Mouse (Mus musculus) macrophage (primary cell): ENCODE measurements around the gene Gp6. TPM values are rescaled to one million over a fixed set of nuclear protein-coding genes. Genes with fewer than 3 reads are reported as not detected.
"Not testable (repeated sequence)": the region's sequence is repeated elsewhere in the genome, so short reads cannot be mapped to it uniquely, and the experiment has no call there.

Source experiments
- H3K27ac ChIP-seq: fragments of 350-480 bp; formaldehyde crosslinking; 2 replicates; pipeline ENCODE4 v1.9.0; 2021
- H3K36me3 ChIP-seq: fragments of 350-480 bp; formaldehyde crosslinking; 2 replicates; pipeline ENCODE4 v1.9.0; 2021; ENCODE audit errors: inconsistent target
- H3K4me3 ChIP-seq: fragments of 350-480 bp; formaldehyde crosslinking; 2 replicates; pipeline ENCODE4 v1.9.0; 2021; ENCODE audit errors: inconsistent target
- H3K79me2 ChIP-seq: fragments of 350-480 bp; formaldehyde crosslinking; 2 replicates; pipeline ENCODE4 v1.9.0; 2021; ENCODE audit errors: inconsistent target
- WGBS: methylation state at CpG from one replicate; pipeline ENCODE4 v1.1.7; 2026; ENCODE audit warnings: inconsistent platforms; ENCODE audit not compliant: missing documents; 5-methylcytosine and 5-hydroxymethylcytosine counted together
- polyA plus RNA-seq: library from polyadenylated mRNA; stranded (reverse); fragments of 250-400 nt; gene quantifications from 3 replicates; pipeline ENCODE4 v1.2.4, GENCODE M21; 2018; ENCODE audit warnings: inconsistent platforms
- total RNA-seq, 78 experiments: library from RNA; depleted of rRNA; stranded (reverse); fragments of 250-400 nt; gene quantifications; 1 replicate in 9 of 78; 2 replicates in 24 of 78; 3 replicates in 43 of 78; 4 replicates in 2 of 78; pipeline ENCODE4 v1.2.4; 2018; ENCODE audit warnings: inconsistent platforms in 56 of 78

Gene Gp6
- under 1 TPM in 11 of 26 experiments, not detected in 15; 0.10 to 0.47 (median 0.22) TPM for total RNA-seq (2018; cell fraction: chromatin; rRNA removed)
- total RNA-seq (2018; cell fraction: cytosol; rRNA removed), result under 1 TPM in 18 of 26 experiments, not detected in 8; 0.03 to 0.22 (median 0.05) TPM
- under 1 TPM in 20 of 26 experiments, not detected in 6; 0.05 to 0.74 (median 0.17) TPM for total RNA-seq (2018; cell fraction: nucleus; rRNA removed)
- polyA plus RNA-seq, result 0.06 to 0.14 TPM in 2 of 3 replicates, not detected in the other

GRCm38 (mm10) chr7:4397730-4398129 lies at the start of gene Gp6:
Gene Gp6, minus strand, starts transcription at chr7:4397744.
- 92% methylated on average over 1 of the region's 1 CpGs for WGBS
- Histone ChIP-seq H3K4me3 (no peak within 1 kb of the TSS), H3K36me3 (no peaks in the 10 kb centered on the region), H3K79me2 (no peaks in the 10 kb centered on the region), H3K27ac (no peak within 1 kb of the TSS)

GRCm38 (mm10) chr7:4447138-4447537 lies 49.6 kb upstream of the Gp6 start:
- Histone ChIP-seq H3K36me3 (peaks cover 12% of the 10 kb centered on the region), H3K27ac (no peak overlapping the region), H3K79me2 (peaks cover 6% of the 10 kb centered on the region; the same call in 1 of the 2 replicates), H3K4me3 (no peak overlapping the region)
- WGBS, result 0% methylated on average over 1 of the region's 1 CpGs

GRCm38 (mm10) chr7:4445216-4445791 lies 47.8 kb upstream of the Gp6 start, which contains the start of gene Rdh13:
Gene Rdh13, minus strand, starts transcription at chr7:4445649.
- H3K36me3 ChIP-seq, result peaks cover 16% of the 10 kb centered on the region
- H3K27ac ChIP-seq, result peak within 1 kb of the TSS; percentile 42
- under 1% methylated on average over 34 of the region's 35 CpGs for WGBS
- H3K4me3 ChIP-seq, result peak within 1 kb of the TSS; percentile 70
- H3K79me2 ChIP-seq, result peaks cover 6% of the 10 kb centered on the region; the same call in 1 of the 2 replicates

GRCm38 (mm10) chr7:4440549-4440948 lies 43.0 kb upstream of the Gp6 start:
- WGBS, result 81% methylated on average over 10 of the region's 10 CpGs
- peak overlapping the region; percentile 42 for H3K27ac ChIP-seq
- H3K79me2 ChIP-seq, result peaks cover 19% of the 10 kb centered on the region
- no peak overlapping the region for H3K4me3 ChIP-seq
- peaks cover 16% of the 10 kb centered on the region for H3K36me3 ChIP-seq

DNA sequence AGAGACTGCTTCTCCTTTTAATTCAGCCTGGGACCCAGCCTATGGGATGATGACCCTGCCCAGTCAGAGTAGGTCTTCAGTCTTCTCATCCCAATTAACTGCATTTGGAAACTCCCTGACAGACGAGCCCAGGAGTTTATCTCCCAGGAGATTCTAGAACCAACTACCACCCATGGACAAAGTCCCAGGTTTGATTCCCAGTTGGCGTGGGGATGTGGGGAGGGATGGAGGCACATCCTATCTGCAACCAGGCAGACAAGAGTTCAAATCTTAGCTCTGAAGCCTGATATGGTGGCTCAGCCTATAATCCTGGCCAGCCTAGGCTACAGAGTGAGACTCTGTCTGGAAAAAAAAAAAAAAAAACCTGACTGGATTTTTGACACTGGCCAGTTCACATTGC lies 40.2 kb upstream of the Gp6 start:
- Histone ChIP-seq H3K4me3 (no peak overlapping the region), H3K36me3 (peaks cover 24% of the 10 kb centered on the region), H3K27ac (no peak overlapping the region), H3K79me2 (peaks cover 13% of the 10 kb centered on the region)
- WGBS, result 83% methylated on average over 2 of the region's 2 CpGs

DNA sequence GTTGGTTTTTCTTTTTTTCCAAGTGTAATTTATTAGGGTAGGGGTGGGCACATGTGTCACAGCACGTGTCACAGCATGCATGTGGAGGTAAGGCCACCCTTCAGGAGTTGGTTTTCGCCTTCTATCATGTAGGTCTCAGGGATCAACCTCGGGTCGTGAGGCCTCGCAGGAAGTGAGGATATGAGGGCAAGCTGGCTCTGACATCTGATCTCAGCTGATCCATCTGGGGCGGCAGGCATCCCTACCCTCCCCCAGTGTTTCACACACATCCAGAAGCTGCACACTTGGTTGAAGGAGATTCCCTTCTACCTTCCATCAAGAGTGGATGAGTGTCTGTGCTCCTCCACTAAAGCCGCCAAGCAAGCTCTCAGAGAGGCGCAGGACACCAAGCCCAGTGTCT lies 34.5 kb upstream of the Gp6 start:
- 94% methylated on average over 8 of the region's 8 CpGs for WGBS
- Histone ChIP-seq H3K4me3 (no peak overlapping the region), H3K27ac (no peak overlapping the region), H3K36me3 (peaks cover 24% of the 10 kb centered on the region; the same call in 1 of the 2 replicates), H3K79me2 (no peaks in the 10 kb centered on the region)

GRCm38 (mm10) chr7:4431548-4431947 lies 34.0 kb upstream of the Gp6 start:
- WGBS, result 84% methylated on average over 6 of the region's 6 CpGs
- peaks cover 24% of the 10 kb centered on the region; the same call in 1 of the 2 replicates for H3K36me3 ChIP-seq
- no peak overlapping the region for H3K4me3 ChIP-seq
- H3K79me2 ChIP-seq, result no peaks in the 10 kb centered on the region
- H3K27ac ChIP-seq, result no peak overlapping the region

- Histone ChIP-seq H3K27ac (no peak overlapping the region), H3K79me2 (no peaks in the 10 kb centered on the region), H3K4me3 (no peak overlapping the region), H3K36me3 (peaks cover 23% of the 10 kb centered on the region; the same call in 1 of the 2 replicates)
- WGBS, result 93% methylated on average over 9 of the region's 9 CpGs
These were observed 32.8 kb upstream of the Gp6 start for GRCm38 (mm10) chr7:4430246-4430844.

DNA sequence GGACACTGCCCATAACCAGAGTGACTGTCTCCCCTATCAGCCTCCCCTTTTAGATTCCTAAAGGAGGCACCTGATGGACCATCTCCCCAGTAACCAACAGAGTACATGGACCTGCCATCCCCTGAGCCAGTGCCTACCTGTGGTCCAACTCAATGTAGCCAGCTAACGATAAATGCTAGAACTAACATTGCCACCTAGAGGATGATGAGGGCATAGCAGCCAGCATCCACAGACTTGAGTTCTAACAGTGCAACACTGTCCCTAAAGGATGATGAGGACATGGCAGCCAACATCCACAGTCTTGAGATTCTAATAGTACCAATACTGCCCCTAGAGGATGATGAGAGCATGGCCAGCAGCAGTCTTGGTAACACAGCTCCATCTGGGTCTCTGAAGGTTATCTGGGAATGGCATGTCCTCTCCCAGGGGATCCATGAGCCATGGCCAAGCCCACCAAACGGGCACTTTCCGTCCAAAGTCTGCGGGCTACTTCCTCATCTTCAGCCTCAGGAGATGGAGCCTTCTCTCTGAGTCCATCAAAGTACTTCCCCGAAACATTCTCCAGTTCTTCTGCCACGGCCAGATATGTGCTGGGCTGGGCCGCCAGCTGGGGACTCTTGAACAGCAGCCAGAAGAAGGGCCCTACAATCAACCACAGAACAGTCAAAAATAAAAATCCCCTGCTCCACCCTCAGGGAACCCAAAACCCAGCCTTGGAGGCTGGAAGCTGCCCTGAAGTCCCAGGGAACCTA lies 29.8 kb upstream of the Gp6 start:
- Histone ChIP-seq H3K79me2 (no peaks in the 10 kb centered on the region), H3K4me3 (no peak overlapping the region), H3K27ac (no peak overlapping the region), H3K36me3 (0 out of 2 replicates have a peak, but pooled peaks cover 10% of the 10 kb centered on the region)
- 49% methylated on average over 7 of the region's 7 CpGs for WGBS

DNA sequence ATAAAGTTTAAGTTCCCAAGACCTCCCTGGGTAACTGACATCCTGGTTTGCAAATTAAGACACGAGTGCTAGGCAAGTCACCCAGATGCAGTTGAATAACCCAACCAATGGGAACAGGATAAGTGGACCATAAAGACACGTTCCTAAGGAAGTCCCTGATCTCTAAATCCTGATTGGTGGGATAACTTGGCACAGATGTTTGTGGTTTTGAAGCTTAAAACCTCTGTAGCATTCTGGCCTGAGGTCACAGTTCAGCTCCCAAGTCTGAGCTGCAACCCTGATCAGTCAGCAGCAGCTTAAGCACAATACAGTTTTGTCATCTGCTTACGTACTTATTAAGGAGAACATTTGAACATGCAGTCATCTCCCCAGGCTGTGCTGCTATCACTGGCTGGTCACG lies 22.7 kb upstream of the Gp6 start:
- H3K27ac ChIP-seq, result no peak overlapping the region
- no peaks in the 10 kb centered on the region for H3K79me2 ChIP-seq
- H3K4me3 ChIP-seq, result no peak overlapping the region
- WGBS, result 55% methylated on average over 4 of the region's 4 CpGs
- H3K36me3 ChIP-seq, result no peaks in the 10 kb centered on the region

GRCm38 (mm10) chr7:4419681-4420080 lies 22.1 kb upstream of the Gp6 start:
- 73% methylated on average over 6 of the region's 6 CpGs for WGBS
- no peaks in the 10 kb centered on the region for H3K36me3 ChIP-seq
- H3K27ac ChIP-seq, result no peak overlapping the region
- no peak overlapping the region for H3K4me3 ChIP-seq
- no peaks in the 10 kb centered on the region for H3K79me2 ChIP-seq

GRCm38 (mm10) chr7:4412406-4412805 lies 14.9 kb upstream of the Gp6 start:
- not testable (repeated sequence) for H3K36me3 ChIP-seq, H3K27ac ChIP-seq
- 100% methylated on average over 8 of the region's 15 CpGs for WGBS

GRCm38 (mm10) chr7:4373521-4373920 lies 24.0 kb downstream of the Gp6 start:
- no peaks in the 10 kb centered on the region for H3K36me3 ChIP-seq
- no peak overlapping the region for H3K4me3 ChIP-seq
- 88% methylated on average over 7 of the region's 7 CpGs for WGBS
- no peaks in the 10 kb centered on the region for H3K79me2 ChIP-seq
- no peak overlapping the region for H3K27ac ChIP-seq

More at GRCm38 (mm10) chr7:4412406-4412805, 14.9 kb upstream of the Gp6 start:
- H3K4me3 ChIP-seq, H3K79me2 ChIP-seq: not testable (repeated sequence)

GRCm38 (mm10) chr7:4337509-4337908 lies 60.0 kb downstream of the Gp6 start, which contains the start of gene Ncr1:
Gene Ncr1, plus strand, starts transcription at chr7:4337724.
- H3K27ac ChIP-seq, result no peak within 1 kb of the TSS
- H3K4me3 ChIP-seq, result no peak within 1 kb of the TSS
- no peaks in the 10 kb centered on the region for H3K79me2 ChIP-seq
- H3K36me3 ChIP-seq, result no peaks in the 10 kb centered on the region
